Mouse (Mus musculus): ENCODE measurements around the gene Gm48551.

The Gm48551 gene

DNA sequence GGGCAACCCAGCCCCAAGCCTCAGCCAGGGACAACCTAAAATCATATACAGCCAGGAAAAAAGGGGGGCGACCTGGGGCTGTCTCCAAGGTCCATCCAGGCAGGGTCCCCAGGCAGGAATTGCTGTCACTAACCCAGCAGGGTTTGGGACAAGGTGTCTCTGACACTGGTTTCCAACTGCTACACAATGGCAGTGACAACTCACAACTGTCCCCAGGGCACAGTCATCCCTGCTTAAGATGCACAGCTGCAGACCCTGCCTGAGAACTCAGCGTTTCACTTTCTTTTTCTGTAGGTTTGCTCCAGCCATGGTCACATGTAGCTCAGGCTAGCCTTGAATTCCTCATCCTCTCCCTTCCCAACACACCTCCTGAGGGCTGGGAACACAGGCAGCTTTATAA is 44.8 kb downstream of the Gm48551 start:
- in situ Hi-C loops (cut with MboI, MseI): loop anchor here in 1 of 2 experiments (5.0 kb wide), 1 partner anchor 97 kb away; no protein-coding TSS in a partner anchor

GRCm38 (mm10) chr10:81429605-81430061 is 45.4 kb downstream of the Gm48551 start:
- in situ Hi-C loops (cut with MboI, MseI): loop anchor here in 1 of 2 experiments (5.0 kb wide), 1 partner anchor 97 kb away; no protein-coding TSS in a partner anchor

- in situ Hi-C loops (cut with MboI, MseI): no loop called here
Measured at GRCm38 (mm10) chr10:81430141-81430830, 46.0 kb downstream of the Gm48551 start.

DNA sequence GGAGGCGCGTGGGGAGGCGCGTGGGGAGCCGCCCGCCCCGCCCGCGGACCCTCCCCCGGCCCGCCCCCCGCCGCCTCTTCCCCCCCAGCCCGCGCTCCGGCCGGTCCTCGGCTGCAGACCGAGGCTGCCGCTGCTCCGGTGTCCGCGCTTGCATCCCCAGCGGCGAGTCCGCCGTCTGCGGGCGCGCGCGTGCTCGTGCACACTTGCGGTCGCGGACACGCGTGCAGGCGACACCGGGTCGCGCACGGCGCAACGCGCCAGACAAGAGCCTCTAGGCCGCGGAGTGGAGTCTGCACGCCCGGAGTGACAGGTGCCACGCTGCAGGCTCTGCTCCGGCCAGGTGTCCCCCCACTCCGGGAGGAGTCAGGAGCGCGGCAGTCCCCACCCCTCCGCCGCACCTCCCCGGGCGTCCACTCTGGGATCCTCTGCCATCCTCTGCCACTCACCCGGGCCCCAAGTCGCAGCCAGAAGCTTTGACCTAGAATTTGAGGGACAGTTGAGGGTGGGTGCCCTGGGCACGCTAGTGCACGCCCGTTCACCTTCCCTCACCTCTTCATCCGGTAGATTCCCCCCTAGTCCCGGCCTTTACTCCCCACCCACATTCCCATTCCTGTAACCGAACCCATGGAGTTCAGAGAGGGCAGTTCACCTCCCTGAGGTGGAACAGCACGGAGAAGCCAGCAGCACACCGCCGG is 46.7 kb downstream of the Gm48551 start:
- in situ Hi-C loops (cut with MboI, MseI): no loop called here

GRCm38 (mm10) chr10:81431526-81432168 is 47.4 kb downstream of the Gm48551 start:
- in situ Hi-C loops (cut with MboI, MseI): no loop called here

DNA sequence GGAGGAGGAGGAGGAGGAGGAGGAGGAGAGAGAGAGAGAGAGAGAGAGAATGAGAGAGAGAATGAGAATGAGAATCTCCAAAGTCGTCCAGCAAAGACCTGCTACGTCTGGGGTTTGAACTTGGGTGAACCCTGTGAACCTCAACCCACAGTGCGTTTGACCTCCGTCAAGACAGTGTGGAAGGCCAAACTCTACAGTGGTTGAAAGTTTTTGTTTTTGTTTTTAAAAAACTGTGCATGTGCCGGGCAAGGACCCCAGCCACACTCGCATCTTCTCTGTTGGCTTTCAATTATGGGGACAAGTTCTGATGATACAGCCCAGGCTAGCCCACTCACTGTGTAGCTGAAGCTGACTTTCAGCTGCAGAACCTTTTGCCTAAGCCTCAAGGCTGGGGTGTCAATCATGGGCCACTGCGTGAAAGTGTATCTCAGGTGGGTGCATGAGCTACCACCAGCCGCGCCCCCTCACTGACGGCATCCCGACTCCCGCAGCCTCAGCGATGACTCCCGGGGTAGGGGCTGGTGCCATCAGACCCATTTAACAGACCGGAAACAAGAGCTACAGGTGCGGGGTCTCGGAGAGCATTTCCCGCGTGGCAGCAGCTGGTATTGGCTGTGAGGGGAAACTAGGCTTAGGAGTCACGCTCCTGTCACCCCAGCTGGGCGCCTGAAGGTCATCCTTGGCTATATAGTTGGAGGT is 48.1 kb downstream of the Gm48551 start:
- in situ Hi-C loops (cut with MboI, MseI): no loop called here

GRCm38 (mm10) chr10:81432868-81433262 is 48.6 kb downstream of the Gm48551 start:
- in situ Hi-C loops (cut with MboI, MseI): no loop called here

DNA sequence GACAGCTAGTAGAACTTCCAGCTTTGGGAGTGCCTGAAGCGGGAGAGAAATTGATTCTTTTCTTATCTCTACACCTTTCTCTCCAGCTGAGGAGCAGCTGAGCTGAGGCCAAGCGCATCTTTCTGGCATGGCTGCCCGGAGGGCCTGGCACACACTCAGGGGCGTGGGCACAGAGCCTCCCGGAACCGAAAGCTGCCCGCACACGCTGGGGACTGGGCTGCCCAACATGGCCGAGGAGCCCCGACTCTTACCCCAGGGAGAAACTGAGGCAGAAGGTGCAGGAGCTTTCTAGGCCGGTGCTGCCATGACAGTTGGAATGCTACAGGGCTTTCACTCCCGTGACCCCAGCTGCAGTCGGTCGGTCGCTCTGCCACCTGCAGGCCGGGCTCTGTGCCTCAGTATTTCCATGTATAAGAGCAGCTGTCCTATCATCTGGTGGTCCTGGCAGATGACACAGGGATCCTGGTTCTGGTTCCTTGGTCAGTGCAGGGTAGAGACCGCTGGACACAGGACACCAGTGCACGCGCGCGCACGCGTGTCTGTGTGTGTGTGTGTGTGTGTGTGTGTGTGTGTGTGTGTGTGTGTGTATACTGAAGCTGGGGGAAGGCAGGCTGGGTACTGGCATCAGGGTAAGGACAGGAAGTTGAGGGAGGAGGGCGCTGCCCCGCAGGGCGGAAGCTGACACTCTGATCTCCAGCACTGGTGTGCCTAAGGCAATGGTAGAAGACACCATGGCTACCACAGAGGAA is 49.4 kb downstream of the Gm48551 start:
- in situ Hi-C loops (cut with MboI, MseI): no loop called here

GRCm38 (mm10) chr10:81434361-81435263 is 50.3 kb downstream of the Gm48551 start:
- in situ Hi-C loops (cut with MboI, MseI): no loop called here

DNA sequence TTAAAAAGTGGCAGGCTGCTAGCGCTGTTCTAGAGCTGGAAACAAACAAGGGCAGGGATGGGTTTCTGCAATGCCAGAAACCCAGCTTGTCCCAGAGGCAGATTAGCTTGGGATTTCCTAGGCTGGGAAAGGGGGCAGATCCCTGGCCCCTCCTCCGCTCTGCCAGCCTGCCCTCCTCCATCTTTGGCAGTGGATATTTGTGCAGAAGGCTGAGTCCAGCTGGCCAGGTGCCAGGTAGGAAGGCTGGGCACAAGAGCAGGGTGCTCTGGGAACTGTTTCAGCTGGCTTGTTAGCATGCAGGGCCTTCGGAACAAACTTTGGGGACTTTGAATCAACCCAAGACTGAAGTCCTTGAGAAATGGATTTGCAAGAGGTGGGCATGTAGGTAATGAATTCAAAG is 51.2 kb downstream of the Gm48551 start:
- in situ Hi-C loops (cut with MboI, MseI): no loop called here

DNA sequence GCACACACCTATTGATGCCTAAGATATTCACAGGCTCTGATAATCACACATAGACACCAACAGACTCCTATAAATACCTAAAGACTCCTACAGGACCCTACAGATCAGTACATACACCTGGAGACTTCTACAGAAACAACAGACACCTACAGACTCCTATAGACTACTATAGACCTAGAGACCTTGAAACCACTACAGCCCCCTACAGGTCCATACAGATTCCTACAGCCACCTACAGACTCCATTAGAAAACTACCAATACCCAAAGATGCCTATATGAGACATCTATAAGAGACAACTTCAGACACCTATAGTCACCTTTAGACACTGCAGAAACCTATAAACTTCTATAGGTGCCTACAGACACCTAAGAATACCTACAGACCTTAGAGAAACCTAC is 56.8 kb downstream of the Gm48551 start:
- in situ Hi-C loops (cut with MboI, MseI): loop anchor here in 1 of 2 experiments (5.0 kb wide), 1 partner anchor 49 kb away; the partner anchor contains the start of gene Smim24
